Mouse (Mus musculus) liver, embryonic 14.5 days (tissue): ENCODE measurements around the gene Rplp1. TPM values are rescaled to one million over a fixed set of nuclear protein-coding genes. Genes with fewer than 3 reads are reported as not detected.
A peak's percentile ranks its signal among the peaks of the same experiment; 100 is the strongest.

Experiments used
- ATAC-seq: fragments of 200-750 bp; cut with Nextera tagmentation; 2 replicates; pipeline ENCODE4 v1.8.0; 2017; ENCODE audit warnings: moderate number of reproducible peaks, mild to moderate bottlenecking, moderate library complexity; ENCODE audit not compliant: insufficient read depth
- DNase-seq, 3 experiments: peaks; one replicate each; pipeline ENCODE4 v3.0.0-alpha.2; 2012 to 2013; ENCODE audit warnings: low read depth in 3 of 3, low spot score in 3 of 3
- H3K27ac ChIP-seq: fragments of 300-500 bp; sonication (generic); 2 replicates; pipeline ENCODE4 v1.5.1; 2014; ENCODE audit warnings: moderate library complexity, mild to moderate bottlenecking, control low read depth, inconsistent platforms
- H3K27me3 ChIP-seq: fragments of 300-500 bp; sonication (generic); 2 replicates; pipeline ENCODE4 v1.6.1; 2014; ENCODE audit warnings: mild to moderate bottlenecking, low read length, moderate library complexity; ENCODE audit not compliant: control insufficient read depth, insufficient read depth
- H3K36me3 ChIP-seq: fragments of 300-500 bp; sonication (generic); replicated peaks from 2 replicates; pipeline ENCODE4 v1.6.1; 2014; ENCODE audit warnings: low read depth; ENCODE audit not compliant: control insufficient read depth, insufficient read depth
- H3K4me1 ChIP-seq, 2 experiments: fragments of 200-500 bp in 1 of 2; fragments of 300-500 bp in 1 of 2; sonication (generic) in 1 of 2; replicated peaks; 2 replicates each; pipeline ENCODE4 v1.6.1; 2012 to 2014; ENCODE audit warnings: antibody characterized with exemption in 1 of 2, inconsistent platforms in 1 of 2, low read length in 1 of 2; ENCODE audit not compliant: control insufficient read depth in 2 of 2, insufficient read depth in 2 of 2
- H3K4me2 ChIP-seq: fragments of 300-500 bp; sonication (generic); 2 replicates; pipeline ENCODE4 v1.6.1; 2014; ENCODE audit warnings: low read depth, mild to moderate bottlenecking, control low read depth, moderate library complexity
- H3K4me3 ChIP-seq, 2 experiments: fragments of 200-500 bp in 1 of 2; fragments of 300-500 bp in 1 of 2; sonication (generic) in 1 of 2; 2 replicates each; pipeline ENCODE4 v1.5.1; 2012 to 2014; ENCODE audit warnings: low read depth in 2 of 2, low read length in 2 of 2, mild to moderate bottlenecking in 2 of 2, control low read depth in 1 of 2, inconsistent platforms in 1 of 2, moderate library complexity in 1 of 2; ENCODE audit not compliant: insufficient read depth in 1 of 2
- H3K9ac ChIP-seq: fragments of 300-500 bp; sonication (generic); replicated peaks from 2 replicates; pipeline ENCODE4 v1.6.1; 2014; ENCODE audit warnings: mild to moderate bottlenecking, control low read depth, moderate library complexity
- H3K9me3 ChIP-seq: fragments of 300-500 bp; sonication (generic); 2 replicates; pipeline ENCODE4 v1.6.1; 2016; ENCODE audit warnings: low read length, mixed read lengths; ENCODE audit not compliant: control insufficient read depth
- CTCF ChIP-seq: IDR thresholded peaks from 2 replicates; pipeline ENCODE4 v1.5.1; 2016; ENCODE audit warnings: antibody characterized with exemption, low read depth, control low read depth
- EP300 ChIP-seq: IDR thresholded peaks from 2 replicates; pipeline ENCODE4 v1.6.1; 2016; ENCODE audit warnings: antibody characterized with exemption, low read depth
- WGBS: fragments of 180-500 bp; shearing (Covaris S2); extraction: QIAGEN DNeasy Blood & Tissue Kit; methylation state at CpG from one replicate; pipeline ENCODE4 v1.1.7; 2014; ENCODE audit not compliant: insufficient replicate concordance; 5-methylcytosine and 5-hydroxymethylcytosine counted together
- polyA plus RNA-seq, 2 experiments: library from polyadenylated mRNA; depleted of rRNA in 1 of 2; stranded (reverse) in 1 of 2; unstranded in 1 of 2; fragments of >200 nt; fragmentation: Nextera tagmentation in 1 of 2; extraction: Ambion mirVana in 1 of 2; gene quantifications; 2 replicates each; pipeline versions ENCODE4 v1.2.1 to v1.2.3; 2012 to 2014

Rplp1 gene
- polyA plus RNA-seq, 2 experiments = 1,562 to 6,111 TPM

DNA sequence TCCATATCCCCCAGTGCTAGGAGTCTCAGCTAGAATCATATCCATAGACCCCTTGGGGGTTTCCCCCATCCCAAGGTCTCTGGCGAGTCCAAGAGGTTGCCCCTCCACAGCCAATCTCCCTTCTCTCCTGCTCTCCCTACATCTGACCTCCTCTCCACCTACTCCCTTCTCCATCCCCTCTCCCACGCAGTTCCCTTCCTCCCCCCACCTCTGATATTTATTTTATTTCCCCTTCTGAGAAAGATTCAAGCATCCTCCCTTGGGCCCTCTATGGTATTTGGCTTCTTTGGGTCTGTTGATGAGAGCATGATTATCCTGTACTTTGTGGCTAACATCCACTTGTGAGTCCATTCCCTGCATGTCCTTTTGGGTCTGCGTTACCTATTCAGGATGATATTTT is 6.0 kb downstream of the Rplp1 start:
- Histone ChIP-seq H3K27me3 (no peaks in the 10 kb centered on the region), H3K9me3 (no peaks in the 10 kb centered on the region), H3K4me2 (no peak overlapping the region), H3K9ac (no peak overlapping the region), H3K4me3 (no peak overlapping the region), H3K4me1 (peaks cover 6 to 21% of the 10 kb centered on the region in 2 experiments), H3K36me3 (peaks cover 19% of the 10 kb centered on the region), H3K27ac (no peak overlapping the region)
- TF ChIP-seq CTCF (no peak), EP300 (no peak)
- 67% methylated on average over 3 of the region's 3 CpGs for WGBS
- ATAC-seq = no peak
- DNase-seq = no peak

DNA sequence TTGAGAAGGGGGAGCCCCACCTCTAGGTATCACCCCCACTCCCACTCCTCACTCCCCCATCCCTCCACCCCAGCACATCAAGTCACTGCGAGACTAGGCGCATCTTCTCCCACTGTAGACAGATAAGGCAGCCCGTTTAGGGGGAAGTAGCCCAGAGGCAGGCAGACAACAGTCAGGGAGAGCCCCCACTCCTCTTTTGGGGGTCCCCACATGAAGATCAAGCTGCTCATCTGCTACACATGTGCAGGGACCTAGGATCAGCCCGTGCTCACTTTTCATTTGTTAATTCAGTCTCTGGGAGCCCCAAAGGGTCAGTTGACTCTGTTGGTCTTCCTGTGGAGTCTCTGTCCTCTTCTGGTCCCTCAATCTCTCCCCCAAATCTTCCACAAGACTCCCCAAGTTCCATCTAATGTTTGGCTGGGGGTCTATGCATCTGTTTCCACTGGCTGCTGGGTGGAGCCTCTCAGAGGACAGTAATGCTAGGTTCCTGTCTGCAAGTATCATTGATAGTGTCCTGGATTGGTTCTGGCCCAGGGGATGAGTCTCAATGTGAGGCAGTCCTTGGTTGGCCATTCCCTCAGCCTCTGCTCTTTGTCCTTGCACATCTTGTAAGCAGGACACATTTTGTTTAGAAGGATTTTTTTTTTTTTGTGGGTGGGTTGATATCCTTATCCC is 6.6 kb downstream of the Rplp1 start:
- Histone ChIP-seq H3K9me3 (no peaks in the 10 kb centered on the region), H3K4me1 (peaks cover 4 to 19% of the 10 kb centered on the region in 2 experiments), H3K27me3 (no peaks in the 10 kb centered on the region), H3K36me3 (peaks cover 15% of the 10 kb centered on the region), H3K4me2 (no peak overlapping the region), H3K9ac (no peak overlapping the region), H3K4me3 (no peak overlapping the region), H3K27ac (no peak overlapping the region)
- DNase-seq (no peak), ATAC-seq (no peak)
- TF ChIP-seq CTCF (no peak), EP300 (no peak)
- WGBS = 33% methylated on average over 4 of the region's 4 CpGs

DNA sequence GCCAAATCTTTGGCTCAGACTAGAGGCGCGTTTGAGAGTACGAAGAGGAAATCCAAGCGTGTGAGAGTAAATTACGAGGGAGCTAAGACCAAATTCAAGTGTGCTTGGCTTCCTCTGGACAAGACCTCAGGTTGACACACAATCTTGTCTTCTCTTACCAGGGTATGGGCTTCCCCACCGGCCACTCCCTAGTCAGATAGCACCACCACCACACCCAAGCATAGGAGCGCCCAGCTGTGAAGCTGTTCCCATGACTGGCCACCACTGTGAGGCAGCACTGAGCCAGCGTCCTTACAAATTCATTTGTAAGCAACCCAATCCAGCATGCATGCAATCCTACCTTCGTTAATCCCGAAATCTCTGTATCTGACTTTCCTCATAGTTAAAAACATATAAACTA is 7.4 kb downstream of the Rplp1 start:
- Histone ChIP-seq H3K9me3 (no peaks in the 10 kb centered on the region), H3K27ac (no peak overlapping the region), H3K4me1 (peaks cover 0 to 12% of the 10 kb centered on the region in 2 experiments; a peak in 3 of 4 replicates), H3K36me3 (peaks cover 7% of the 10 kb centered on the region), H3K4me2 (no peak overlapping the region), H3K9ac (no peak overlapping the region), H3K4me3 (no peak overlapping the region), H3K27me3 (no peaks in the 10 kb centered on the region)
- no peak for ATAC-seq
- no peak for DNase-seq
- peak; percentile 89 for TF ChIP-seq CTCF
- no peak for TF ChIP-seq EP300
- WGBS = 46% methylated on average over 10 of the region's 10 CpGs

DNA sequence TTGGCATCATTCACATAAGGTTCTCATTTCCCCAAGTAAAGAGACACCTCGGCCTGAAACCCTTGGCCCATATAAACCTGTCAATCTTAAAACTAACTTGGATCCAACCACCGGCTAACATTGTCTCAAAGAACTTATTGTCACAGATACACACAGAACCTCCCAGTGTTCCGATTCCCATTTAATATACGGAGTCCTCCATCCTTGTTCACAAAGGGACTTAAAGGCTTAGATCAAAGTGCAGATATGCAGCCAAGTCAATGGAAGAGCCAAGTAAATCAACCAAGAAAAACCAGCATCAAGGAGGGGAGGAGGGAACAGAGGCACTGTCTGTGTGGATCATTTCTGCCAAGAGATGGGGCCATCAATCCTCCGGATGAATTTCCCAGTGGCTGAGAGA is 8.8 kb downstream of the Rplp1 start:
- H3K4me2 ChIP-seq = no peak overlapping the region
- TF ChIP-seq CTCF (no peak), EP300 (no peak)
- 71% methylated on average over 5 of the region's 5 CpGs for WGBS
- H3K9ac ChIP-seq = no peak overlapping the region
- H3K4me1 ChIP-seq = peaks cover 0 to 3% of the 10 kb centered on the region in 2 experiments; a peak in 3 of 4 replicates
- DNase-seq = no peak
- no peak overlapping the region for H3K27ac ChIP-seq
- no peak overlapping the region for H3K4me3 ChIP-seq
- no peaks in the 10 kb centered on the region for H3K27me3 ChIP-seq
- no peak for ATAC-seq
- no peaks in the 10 kb centered on the region for H3K36me3 ChIP-seq
- no peaks in the 10 kb centered on the region for H3K9me3 ChIP-seq

DNA sequence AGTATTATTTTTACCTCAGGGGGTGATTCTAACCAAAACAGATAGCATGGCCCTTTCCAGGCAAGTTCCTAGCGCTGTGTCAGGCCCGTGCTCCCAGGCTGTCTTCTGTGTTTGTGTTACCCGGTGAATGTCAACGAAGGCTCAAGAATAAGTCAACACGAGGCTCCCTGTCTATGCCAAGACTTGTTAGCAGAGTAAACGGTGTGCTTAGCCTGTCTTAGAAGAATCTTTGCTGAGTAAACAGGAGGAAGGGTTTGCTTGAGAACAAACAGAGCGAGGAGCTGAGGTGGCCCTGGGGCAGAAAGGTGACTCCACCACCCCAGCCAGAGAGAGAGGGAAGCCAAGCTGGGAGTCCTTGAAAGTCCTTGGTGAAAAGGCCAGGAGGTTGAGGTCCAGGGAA is 10.1 kb downstream of the Rplp1 start:
- H3K36me3 ChIP-seq = no peaks in the 10 kb centered on the region
- no peak for TF ChIP-seq CTCF
- TF ChIP-seq EP300 = no peak
- DNase-seq = no peak
- H3K9ac ChIP-seq = no peak overlapping the region
- H3K9me3 ChIP-seq = no peaks in the 10 kb centered on the region
- no peak overlapping the region for H3K27ac ChIP-seq
- H3K4me2 ChIP-seq = no peak overlapping the region
- peaks cover 0 to 3% of the 10 kb centered on the region in 2 experiments; a peak in 3 of 4 replicates for H3K4me1 ChIP-seq
- H3K27me3 ChIP-seq = peaks cover 2% of the 10 kb centered on the region; the same call in 1 of the 2 replicates
- no peak for ATAC-seq
- WGBS = 53% methylated on average over 7 of the region's 7 CpGs
- H3K4me3 ChIP-seq = no peak overlapping the region
